Mouse (Mus musculus) lung, postnatal 0 days (tissue): Measurements from ENCODE around the gene Cgnl1. TPM values are rescaled to one million over a fixed set of nuclear protein-coding genes. Genes with fewer than 3 reads are reported as not detected.

Source experiments
- ATAC-seq: fragments of 200-750 bp; cut with Nextera tagmentation; 2 replicates; pipeline ENCODE4 v1.8.0; 2017; ENCODE audit warnings: moderate library complexity
- DNase-seq: peaks from one replicate; pipeline ENCODE4 v3.0.0-alpha.2; 2016; ENCODE audit warnings: low spot score
- H3K27ac ChIP-seq: fragments of 300-500 bp; sonication (generic); 2 replicates; pipeline ENCODE4 v1.5.1; 2014; ENCODE audit warnings: antibody characterized with exemption, mild to moderate bottlenecking, low read length, mixed read lengths
- H3K27me3 ChIP-seq: fragments of 300-500 bp; sonication (generic); replicated peaks from 2 replicates; pipeline ENCODE4 v1.6.1; 2014; ENCODE audit warnings: low read length, mixed read lengths; ENCODE audit not compliant: insufficient read depth
- H3K36me3 ChIP-seq: fragments of 300-500 bp; sonication (generic); 2 replicates; pipeline ENCODE4 v1.6.1; 2014; ENCODE audit warnings: low read length, mixed read lengths; ENCODE audit not compliant: insufficient read depth
- H3K4me1 ChIP-seq: fragments of 300-500 bp; sonication (generic); 2 replicates; pipeline ENCODE4 v1.6.1; 2014; ENCODE audit warnings: antibody characterized with exemption, low read depth, low read length, mixed read lengths; ENCODE audit not compliant: insufficient read depth
- H3K4me2 ChIP-seq: fragments of 300-500 bp; sonication (generic); replicated peaks from 2 replicates; pipeline ENCODE4 v1.6.1; 2014; ENCODE audit warnings: low read depth, mild to moderate bottlenecking, low read length, moderate library complexity, mixed read lengths
- H3K4me3 ChIP-seq: fragments of 300-500 bp; sonication (generic); 2 replicates; pipeline ENCODE4 v1.5.1; 2014; ENCODE audit warnings: low read depth, low read length
- H3K9ac ChIP-seq: fragments of 300-500 bp; sonication (generic); replicated peaks from 2 replicates; pipeline ENCODE4 v1.6.1; 2014; ENCODE audit warnings: low read depth, mild to moderate bottlenecking
- H3K9me3 ChIP-seq: fragments of 300-500 bp; sonication (generic); 2 replicates; pipeline ENCODE4 v1.6.1; 2016; ENCODE audit warnings: low read length, mixed read lengths
- CTCF ChIP-seq: IDR thresholded peaks from 2 replicates; pipeline ENCODE4 v1.5.1; 2016; ENCODE audit warnings: antibody characterized with exemption, mild to moderate bottlenecking
- EP300 ChIP-seq: IDR thresholded peaks from 2 replicates; pipeline ENCODE4 v1.6.1; 2016; ENCODE audit warnings: antibody characterized with exemption, mild to moderate bottlenecking, control low read depth
- WGBS: fragments of 180-500 bp; shearing (Covaris S2); extraction: QIAGEN DNeasy Blood & Tissue Kit; methylation state at CpG from one replicate; pipeline ENCODE4 v1.1.7; 2014; 5-methylcytosine and 5-hydroxymethylcytosine counted together
- polyA plus RNA-seq: library from polyadenylated mRNA; unstranded; fragments of >200 nt; fragmentation: Nextera tagmentation; extraction: Ambion mirVana; gene quantifications from 2 replicates; pipeline ENCODE4 v1.2.1, GENCODE M21; 2015

Cgnl1 gene
- polyA plus RNA-seq, 1 experiment from 2014 or later, result 26.1 TPM

DNA sequence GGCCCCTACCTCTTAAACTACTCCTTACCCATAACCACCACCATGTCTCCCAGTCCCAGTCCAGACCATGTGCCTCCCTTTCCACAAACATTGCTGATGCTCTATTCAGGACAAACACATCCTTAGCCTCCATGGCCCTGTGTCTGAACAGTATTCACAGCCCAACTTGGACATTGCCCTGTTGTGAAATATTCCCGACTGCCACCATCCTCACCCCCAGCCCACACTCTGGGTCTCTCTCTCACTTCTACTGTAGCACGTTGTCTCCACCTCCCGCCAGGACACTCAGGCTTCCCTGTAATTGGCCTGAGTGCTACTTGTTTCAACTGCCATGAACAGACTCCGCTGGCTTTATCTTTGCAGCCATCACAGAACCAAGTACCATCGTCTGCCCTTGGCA, 72.3 kb downstream of the Cgnl1 start:
- no peak overlapping the region for H3K9ac ChIP-seq
- 0 out of 2 replicates have a peak, but pooled peaks cover under 1% of the 10 kb centered on the region for H3K4me1 ChIP-seq
- DNase-seq (no peak), ATAC-seq (no peak)
- TF ChIP-seq CTCF, result no peak
- H3K9me3 ChIP-seq, result no peaks in the 10 kb centered on the region
- H3K27ac ChIP-seq, result no peak overlapping the region
- H3K4me2 ChIP-seq, result no peak overlapping the region
- H3K27me3 ChIP-seq, result no peaks in the 10 kb centered on the region
- H3K4me3 ChIP-seq, result no peak overlapping the region
- 89% methylated on average over 5 of the region's 5 CpGs for WGBS
- H3K36me3 ChIP-seq, result 0 out of 2 replicates have a peak, but pooled peaks cover 3% of the 10 kb centered on the region

DNA sequence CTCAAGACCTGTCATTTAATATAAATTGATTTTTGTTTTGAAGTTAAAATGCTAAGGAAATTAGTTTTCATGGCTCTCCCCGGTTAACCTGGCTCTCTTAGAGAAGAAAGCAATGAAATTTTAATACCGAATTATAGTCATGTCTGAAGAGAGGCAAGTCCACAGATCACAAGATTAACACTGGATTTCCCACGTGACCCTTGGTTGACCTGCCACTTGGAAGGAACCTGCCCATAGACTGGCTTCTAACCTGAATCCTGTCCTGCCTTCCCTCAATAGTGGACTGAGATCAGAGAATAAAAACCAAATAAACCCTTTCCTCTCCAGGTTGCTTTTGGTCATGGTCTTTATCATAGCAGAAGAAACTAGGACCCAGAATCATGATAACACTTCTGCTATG, 73.3 kb downstream of the Cgnl1 start:
- 0 out of 2 replicates have a peak, but pooled peaks cover 3% of the 10 kb centered on the region for H3K4me1 ChIP-seq
- H3K27ac ChIP-seq, result no peak overlapping the region
- TF ChIP-seq EP300, result no peak
- TF ChIP-seq CTCF, result no peak
- WGBS, result 85% methylated on average over 3 of the region's 3 CpGs
- H3K9ac ChIP-seq, result no peak overlapping the region
- H3K4me2 ChIP-seq, result no peak overlapping the region
- DNase-seq, result no peak
- H3K27me3 ChIP-seq, result no peaks in the 10 kb centered on the region
- H3K9me3 ChIP-seq, result no peaks in the 10 kb centered on the region
- H3K4me3 ChIP-seq, result no peak overlapping the region
- no peak for ATAC-seq
- H3K36me3 ChIP-seq, result 0 out of 2 replicates have a peak, but pooled peaks cover 3% of the 10 kb centered on the region

GRCm38 (mm10) chr9:71697189-71697588, 74.2 kb downstream of the Cgnl1 start:
- DNase-seq (no peak), ATAC-seq (no peak)
- H3K4me1 ChIP-seq, result 0 out of 2 replicates have a peak, but pooled peaks cover 3% of the 10 kb centered on the region
- H3K27me3 ChIP-seq, result no peaks in the 10 kb centered on the region
- WGBS, result 72% methylated on average over 2 of the region's 2 CpGs
- no peaks in the 10 kb centered on the region for H3K9me3 ChIP-seq
- no peak overlapping the region for H3K4me2 ChIP-seq
- no peak overlapping the region for H3K9ac ChIP-seq
- TF ChIP-seq EP300, result no peak
- TF ChIP-seq CTCF, result no peak
- no peak overlapping the region for H3K4me3 ChIP-seq
- H3K36me3 ChIP-seq, result 0 out of 2 replicates have a peak, but pooled peaks cover 3% of the 10 kb centered on the region
- H3K27ac ChIP-seq, result no peak overlapping the region

GRCm38 (mm10) chr9:71696762-71697161, 74.6 kb downstream of the Cgnl1 start:
- H3K4me1 ChIP-seq, result 0 out of 2 replicates have a peak, but pooled peaks cover 3% of the 10 kb centered on the region
- no peaks in the 10 kb centered on the region for H3K27me3 ChIP-seq
- no peak overlapping the region for H3K27ac ChIP-seq
- no peaks in the 10 kb centered on the region for H3K9me3 ChIP-seq
- TF ChIP-seq CTCF, result no peak
- TF ChIP-seq EP300, result no peak
- 0 out of 2 replicates have a peak, but pooled peaks cover 3% of the 10 kb centered on the region for H3K36me3 ChIP-seq
- no peak overlapping the region for H3K9ac ChIP-seq
- no peak for ATAC-seq
- no peak overlapping the region for H3K4me2 ChIP-seq
- H3K4me3 ChIP-seq, result no peak overlapping the region
- DNase-seq, result no peak
- 68% methylated on average over 6 of the region's 6 CpGs for WGBS

- no peak overlapping the region for H3K9ac ChIP-seq
- 75% methylated on average over 3 of the region's 3 CpGs for WGBS
- H3K4me3 ChIP-seq, result no peak overlapping the region
- DNase-seq (no peak), ATAC-seq (no peak)
- no peak overlapping the region for H3K27ac ChIP-seq
- H3K9me3 ChIP-seq, result no peaks in the 10 kb centered on the region
- H3K4me2 ChIP-seq, result no peak overlapping the region
- H3K36me3 ChIP-seq, result 0 out of 2 replicates have a peak, but pooled peaks cover under 1% of the 10 kb centered on the region
- no peaks in the 10 kb centered on the region for H3K27me3 ChIP-seq
- TF ChIP-seq EP300 (no peak), CTCF (no peak)
- 0 out of 2 replicates have a peak, but pooled peaks cover 3% of the 10 kb centered on the region for H3K4me1 ChIP-seq
Measured at GRCm38 (mm10) chr9:71695133-71695532, 76.3 kb downstream of the Cgnl1 start.

GRCm38 (mm10) chr9:71694223-71694622, 77.2 kb downstream of the Cgnl1 start:
- no peak overlapping the region for H3K9ac ChIP-seq
- WGBS, result 17% methylated on average over 4 of the region's 4 CpGs
- no peak overlapping the region for H3K4me2 ChIP-seq
- no peak for TF ChIP-seq CTCF
- no peak for TF ChIP-seq EP300
- H3K4me1 ChIP-seq, result peaks cover 7% of the 10 kb centered on the region; the same call in 1 of the 2 replicates
- no peaks in the 10 kb centered on the region for H3K27me3 ChIP-seq
- peak; percentile 44 for ATAC-seq
- peak; percentile 36 for DNase-seq
- no peaks in the 10 kb centered on the region for H3K9me3 ChIP-seq
- no peak overlapping the region for H3K4me3 ChIP-seq
- H3K27ac ChIP-seq, result peak overlapping the region; percentile 20; the same call in 1 of the 2 replicates
- no peaks in the 10 kb centered on the region for H3K36me3 ChIP-seq
